Mouse (Mus musculus) limb, embryonic 14.5 days (tissue): ENCODE data around the gene Card11. TPM values are rescaled to one million over a fixed set of nuclear protein-coding genes. Genes with fewer than 3 reads are reported as not detected.

Experiments
- ATAC-seq: fragments of 200-750 bp; cut with Nextera tagmentation; 2 replicates; pipeline ENCODE4 v1.8.0; 2017; ENCODE audit warnings: low read depth, moderate number of reproducible peaks, moderate TSS enrichment; ENCODE audit not compliant: low FRiP score
- DNase-seq: peaks from one replicate; pipeline ENCODE4 v3.0.0-alpha.2; 2015; ENCODE audit warnings: low spot score
- H3K27ac ChIP-seq: fragments of 300-500 bp; sonication (generic); replicated peaks from 2 replicates; pipeline ENCODE4 v1.5.1; 2014; ENCODE audit warnings: low read depth, mild to moderate bottlenecking, low read length, moderate library complexity, mixed read lengths
- H3K27me3 ChIP-seq: fragments of 300-500 bp; sonication (generic); 2 replicates; pipeline ENCODE4 v1.6.1; 2014; ENCODE audit warnings: low read length, mixed read lengths; ENCODE audit not compliant: control insufficient read depth, insufficient read depth
- H3K36me3 ChIP-seq: fragments of 300-500 bp; sonication (generic); 2 replicates; pipeline ENCODE4 v1.6.1; 2014; ENCODE audit warnings: mild to moderate bottlenecking, low read length, moderate library complexity, mixed read lengths; ENCODE audit not compliant: control insufficient read depth, insufficient read depth
- H3K4me1 ChIP-seq: fragments of 300-500 bp; sonication (generic); 2 replicates; pipeline ENCODE4 v1.6.1; 2014; ENCODE audit warnings: antibody characterized with exemption, low read length, mixed read lengths; ENCODE audit not compliant: control insufficient read depth, insufficient read depth
- H3K4me2 ChIP-seq: fragments of 300-500 bp; sonication (generic); replicated peaks from 2 replicates; pipeline ENCODE4 v1.6.1; 2014; ENCODE audit warnings: low read depth, mild to moderate bottlenecking, low read length, moderate library complexity; ENCODE audit not compliant: severe bottlenecking
- H3K4me3 ChIP-seq: fragments of 300-500 bp; sonication (generic); replicated peaks from 2 replicates; pipeline ENCODE4 v1.5.1; 2014; ENCODE audit warnings: low read length
- H3K9ac ChIP-seq: fragments of 300-500 bp; sonication (generic); 2 replicates; pipeline ENCODE4 v1.6.1; 2014; ENCODE audit warnings: mild to moderate bottlenecking, low read depth, low read length, moderate library complexity; ENCODE audit not compliant: severe bottlenecking
- H3K9me3 ChIP-seq: fragments of 300-500 bp; sonication (generic); 2 replicates; pipeline ENCODE4 v1.6.1; 2016; ENCODE audit warnings: low read length; ENCODE audit not compliant: control insufficient read depth
- POLR2A ChIP-seq: fragments of 200-500 bp; IDR thresholded peaks from 2 replicates; pipeline ENCODE4 v1.8.0; 2012; ENCODE audit warnings: inconsistent platforms, mild to moderate bottlenecking, moderate library complexity, borderline replicate concordance; ENCODE audit not compliant: insufficient read depth, insufficient read length; ENCODE audit errors: extremely low read depth
- WGBS: fragments of 180-500 bp; shearing (Covaris S2); extraction: QIAGEN DNeasy Blood & Tissue Kit; methylation state at CpG from one replicate; pipeline ENCODE4 v1.1.7; 2014; 5-methylcytosine and 5-hydroxymethylcytosine counted together
- polyA plus RNA-seq, 2 experiments: library from polyadenylated mRNA; depleted of rRNA in 1 of 2; stranded (reverse) in 1 of 2; unstranded in 1 of 2; fragments of >200 nt; fragmentation: Nextera tagmentation in 1 of 2; extraction: Ambion mirVana in 1 of 2; gene quantifications; 2 replicates each; pipeline versions ENCODE4 v1.2.1 to v1.2.3; 2012 to 2014

The Card11 gene
- 0.27 and 0.53 TPM in 2 replicates for polyA plus RNA-seq (2012; rRNA removed)
- polyA plus RNA-seq (2014; fragmentation: Nextera tagmentation; extraction: Ambion mirVana): 0.23 and 0.66 TPM in 2 replicates

- Histone ChIP-seq H3K27me3 (no peaks in the 10 kb centered on the region), H3K4me1 (no peaks in the 10 kb centered on the region), H3K9ac (no peak within 1 kb of the TSS), H3K36me3 (no peaks in the 10 kb centered on the region), H3K9me3 (no peaks in the 10 kb centered on the region), H3K27ac (no peak within 1 kb of the TSS), H3K4me2 (no peak within 1 kb of the TSS), H3K4me3 (no peak within 1 kb of the TSS)
- 67% methylated on average over 10 of the region's 10 CpGs for WGBS
- TF ChIP-seq POLR2A: no peak
- ATAC-seq: no peak
- DNase-seq: no peak
Observed at GRCm38 (mm10) chr5:141000349-141000748, at the start of gene Card11. TSS of gene Card11 (minus strand) at chr5:141000582.

GRCm38 (mm10) chr5:141047651-141048218, 47.4 kb upstream of the Card11 start:
- H3K4me1 ChIP-seq: no peaks in the 10 kb centered on the region
- ATAC-seq: no peak
- H3K9me3 ChIP-seq: peaks cover 9% of the 10 kb centered on the region; the same call in 1 of the 2 replicates
- H3K27ac ChIP-seq: no peak overlapping the region
- no peak overlapping the region for H3K4me3 ChIP-seq
- no peak for TF ChIP-seq POLR2A
- WGBS: 71% methylated on average over 13 of the region's 13 CpGs
- no peak overlapping the region for H3K9ac ChIP-seq
- no peaks in the 10 kb centered on the region for H3K27me3 ChIP-seq
- no peak for DNase-seq
- no peaks in the 10 kb centered on the region for H3K36me3 ChIP-seq
- H3K4me2 ChIP-seq: no peak overlapping the region

GRCm38 (mm10) chr5:141044976-141045375, 44.6 kb upstream of the Card11 start:
- ATAC-seq (no peak), DNase-seq (no peak)
- H3K4me1 ChIP-seq: no peaks in the 10 kb centered on the region
- no peak for TF ChIP-seq POLR2A
- no peaks in the 10 kb centered on the region for H3K36me3 ChIP-seq
- no peaks in the 10 kb centered on the region for H3K27me3 ChIP-seq
- H3K27ac ChIP-seq: no peak overlapping the region
- no peak overlapping the region for H3K4me2 ChIP-seq
- H3K9ac ChIP-seq: no peak overlapping the region
- no peak overlapping the region for H3K4me3 ChIP-seq
- 80% methylated on average over 9 of the region's 9 CpGs for WGBS
- no peaks in the 10 kb centered on the region for H3K9me3 ChIP-seq

GRCm38 (mm10) chr5:141043654-141044447, 43.5 kb upstream of the Card11 start:
- Histone ChIP-seq H3K4me2 (no peak overlapping the region; the same call in 1 of the 2 replicates), H3K36me3 (no peaks in the 10 kb centered on the region), H3K27me3 (no peaks in the 10 kb centered on the region), H3K27ac (no peak overlapping the region), H3K4me1 (no peaks in the 10 kb centered on the region), H3K4me3 (no peak overlapping the region), H3K9me3 (no peaks in the 10 kb centered on the region), H3K9ac (no peak overlapping the region)
- no peak for TF ChIP-seq POLR2A
- WGBS: 56% methylated on average over 19 of the region's 19 CpGs
- DNase-seq: no peak
- ATAC-seq: no peak

- Histone ChIP-seq H3K9me3 (no peaks in the 10 kb centered on the region), H3K36me3 (no peaks in the 10 kb centered on the region), H3K4me2 (no peak overlapping the region), H3K4me1 (no peaks in the 10 kb centered on the region), H3K27me3 (no peaks in the 10 kb centered on the region), H3K4me3 (no peak overlapping the region), H3K9ac (no peak overlapping the region), H3K27ac (no peak overlapping the region)
- ATAC-seq (no peak), DNase-seq (no peak)
- WGBS: 75% methylated on average over 4 of the region's 4 CpGs
- TF ChIP-seq POLR2A: no peak
Observed at GRCm38 (mm10) chr5:141042406-141042805, 42.0 kb upstream of the Card11 start.
